Mouse (Mus musculus) 3134 (cell line): ENCODE results near the gene Spint4.

ENCODE experiments used
- DNase-seq: peaks from one replicate; pipeline ENCODE4 v3.0.0-alpha.2; 2011; ENCODE audit warnings: low spot score; ENCODE audit not compliant: insufficient read length; ENCODE audit errors: extremely low read depth

The Spint4 gene

DNA sequence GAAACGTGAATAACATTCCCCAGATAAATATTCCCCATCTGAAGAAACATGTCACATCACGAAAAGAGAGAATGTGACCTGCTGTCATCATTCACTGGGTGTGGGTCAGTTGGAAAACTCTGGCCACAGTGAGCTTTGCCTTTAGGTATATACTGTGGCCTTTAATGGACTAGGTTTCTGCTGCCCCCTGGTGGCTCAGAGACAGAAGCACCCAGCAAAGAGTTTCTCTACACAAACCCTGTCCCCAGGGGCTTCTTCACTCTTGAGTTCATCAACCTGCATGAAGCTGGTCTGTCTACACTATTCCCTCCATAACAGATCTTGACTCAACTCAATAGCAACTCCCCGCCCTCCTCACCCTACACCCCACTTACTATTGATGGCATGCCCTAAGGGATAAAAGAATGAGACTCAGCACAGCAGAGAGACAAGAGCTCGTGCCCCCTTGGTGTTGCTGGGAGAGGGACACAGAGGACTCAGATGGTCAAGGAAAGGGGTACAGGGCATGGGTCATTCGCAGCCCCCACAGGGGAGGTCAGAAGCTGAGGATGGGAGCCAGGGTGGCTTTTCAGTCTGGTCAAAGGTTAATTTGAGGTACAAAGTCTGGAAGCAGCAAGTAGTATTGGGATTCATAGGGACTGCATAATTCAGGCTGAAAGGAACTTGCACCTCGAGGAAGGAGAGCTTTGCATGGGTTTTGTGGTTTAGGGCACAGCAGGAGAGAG, 27.8 kb downstream of the Spint4 start:
- DNase-seq = no peak

GRCm38 (mm10) chr2:164731719-164732118, 33.4 kb downstream of the Spint4 start:
- DNase-seq = no peak

- no peak for DNase-seq
Measured at GRCm38 (mm10) chr2:164733259-164733658, 35.0 kb downstream of the Spint4 start.

DNA sequence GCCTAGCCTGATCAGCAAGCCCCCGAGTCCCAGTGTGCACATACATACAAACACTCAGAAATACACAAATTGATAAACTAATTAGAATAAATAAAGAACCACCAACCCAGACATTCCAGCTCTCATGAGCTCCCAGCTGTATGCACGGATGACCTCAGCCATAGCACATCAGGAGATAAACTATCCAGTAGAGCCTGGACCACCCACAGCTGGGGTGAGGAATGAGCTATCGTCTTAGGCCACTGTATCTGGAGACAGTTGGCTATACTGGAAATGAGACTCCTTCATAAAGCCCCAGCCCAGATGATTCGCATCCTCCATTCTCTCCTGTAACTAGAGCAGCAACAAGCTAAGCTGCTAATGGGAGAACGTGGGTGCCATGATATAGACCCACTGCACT, 36.5 kb downstream of the Spint4 start:
- no peak for DNase-seq

DNA sequence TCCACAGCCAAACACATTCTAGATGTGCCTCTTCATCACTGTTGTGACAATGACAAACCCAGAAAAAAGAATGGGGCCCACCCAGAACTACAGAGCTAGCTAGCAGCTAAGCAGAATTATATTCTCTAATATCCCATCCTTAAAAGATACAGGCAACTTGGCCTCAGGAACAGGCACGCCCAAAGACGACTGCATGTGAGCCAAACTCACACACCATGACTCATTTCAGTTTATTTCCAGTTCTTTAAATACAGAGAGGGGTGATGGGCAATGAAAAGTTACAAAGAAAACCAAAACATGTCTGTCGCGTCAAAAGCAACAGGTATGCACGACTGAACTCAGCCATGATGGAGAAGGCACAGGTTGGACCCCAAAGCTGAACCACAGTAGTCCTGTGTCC, 37.1 kb downstream of the Spint4 start:
- no peak for DNase-seq

- DNase-seq = no peak
Measured at GRCm38 (mm10) chr2:164737377-164738090, 39.2 kb downstream of the Spint4 start.

DNA sequence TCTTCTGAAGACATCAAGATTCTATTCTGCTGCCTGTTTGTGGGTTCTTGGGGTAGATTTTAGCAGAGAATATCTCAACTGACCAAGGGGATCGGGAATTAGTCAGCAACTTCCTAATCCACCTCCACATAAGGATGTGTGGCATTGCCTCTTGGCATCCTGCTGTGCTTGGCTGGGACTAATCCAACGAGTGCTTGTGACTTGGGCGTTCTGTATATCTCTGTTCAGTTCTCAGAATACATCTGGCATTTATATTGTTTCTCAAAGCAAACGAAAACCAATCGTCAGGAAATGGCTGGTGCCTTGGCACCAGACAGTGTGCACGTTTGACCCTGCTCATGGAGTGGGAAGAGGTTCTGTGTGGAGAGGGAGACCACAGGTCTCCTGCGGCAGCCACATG, 41.6 kb downstream of the Spint4 start:
- no peak for DNase-seq

DNA sequence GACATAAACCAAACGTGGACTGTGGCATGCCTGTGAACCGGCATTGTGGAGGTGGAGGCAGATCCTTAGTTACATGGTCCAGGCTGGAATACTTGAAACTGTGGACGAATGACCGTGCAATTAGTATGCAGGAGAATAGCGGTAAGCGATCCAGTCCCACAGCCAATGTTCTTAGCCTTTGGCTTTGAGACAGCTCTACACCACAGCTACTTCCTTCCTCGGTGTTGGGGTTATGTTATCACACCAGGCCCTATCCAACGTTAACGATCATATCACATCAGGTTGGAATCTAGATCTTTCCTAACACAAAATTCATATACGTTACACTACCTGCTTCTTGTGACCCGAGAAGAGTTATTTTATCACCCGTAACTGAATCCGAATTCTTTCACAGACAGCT, 46.7 kb downstream of the Spint4 start:
- DNase-seq = no peak

DNA sequence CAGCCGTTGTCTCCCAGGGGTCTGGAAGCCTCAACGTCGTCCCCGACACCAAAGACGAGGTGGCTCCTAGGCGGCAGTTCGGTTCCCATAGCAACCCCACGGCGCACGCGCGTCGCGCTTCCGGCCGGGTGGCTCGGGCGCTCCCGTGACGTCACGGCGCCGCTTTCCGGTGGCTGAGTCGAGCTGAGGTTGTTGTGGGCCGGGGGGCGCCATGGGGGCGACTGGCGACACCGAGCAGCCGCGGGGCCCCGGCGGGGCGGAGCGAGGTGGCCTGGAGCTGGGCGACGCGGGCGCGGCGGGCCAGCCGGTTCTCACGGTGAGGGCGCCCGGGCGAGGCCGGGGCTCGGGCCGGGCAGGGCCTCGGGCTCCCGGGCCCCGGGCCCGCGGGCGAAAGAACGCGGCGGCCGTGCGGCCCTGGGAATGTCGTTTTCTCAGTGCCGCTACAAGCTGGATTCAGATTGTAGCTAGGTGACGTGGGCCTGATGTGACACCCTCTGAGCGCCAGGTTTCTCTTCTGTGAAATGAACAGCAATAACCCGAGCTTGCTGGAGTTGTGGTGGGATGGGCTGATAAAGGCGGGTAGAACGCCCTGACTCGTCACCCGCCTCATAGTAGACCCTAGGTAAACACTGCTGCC, 47.7 kb downstream of the Spint4 start, which contains the start of the genes Wfdc3 and Dnttip1:
Wfdc3 (minus strand) TSS at position 89 of the 637 bp plus-strand sequence.
Dnttip1 (plus strand) TSS at position 141 of the 637 bp plus-strand sequence.
- DNase-seq = peak; percentile 90

DNA sequence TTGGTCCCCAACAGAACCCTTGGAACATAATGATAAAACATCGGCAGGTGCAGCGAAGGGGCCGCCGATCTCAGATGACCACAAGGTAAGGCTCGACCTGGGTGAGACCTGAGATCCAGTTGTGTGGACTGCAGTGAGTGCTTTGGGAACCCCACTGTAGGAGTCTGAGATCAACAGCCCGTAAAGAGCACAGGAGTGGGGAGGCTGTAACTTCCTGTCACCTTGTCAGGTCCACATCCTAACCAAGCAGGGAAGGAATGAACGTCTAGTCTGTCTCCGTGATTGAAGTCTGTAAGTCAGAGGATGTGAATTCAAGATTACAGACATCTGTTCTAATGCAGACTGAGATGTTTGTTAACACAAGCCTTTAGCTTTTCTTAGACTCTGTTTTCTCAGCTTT, 48.4 kb downstream of the Spint4 start:
- no peak for DNase-seq

DNA sequence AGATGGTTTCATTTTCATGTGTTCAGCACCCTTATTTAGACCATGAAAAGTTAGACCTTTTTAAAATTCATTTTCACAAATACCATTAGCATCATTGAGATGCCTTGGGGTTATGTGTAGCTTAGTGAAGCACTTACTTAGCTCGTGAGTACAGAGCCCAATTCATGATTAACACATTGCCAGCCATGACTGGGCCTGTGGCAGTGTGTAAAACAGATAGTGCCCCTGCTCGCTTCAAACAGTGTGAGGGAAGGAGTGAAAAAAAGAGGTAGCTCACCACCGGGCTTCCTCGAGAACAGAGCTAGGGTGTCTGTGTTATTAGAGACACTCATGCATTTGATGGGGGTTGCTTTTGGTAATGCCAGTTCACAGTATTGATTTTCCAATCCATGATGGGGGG, 49.9 kb downstream of the Spint4 start:
- no peak for DNase-seq

DNA sequence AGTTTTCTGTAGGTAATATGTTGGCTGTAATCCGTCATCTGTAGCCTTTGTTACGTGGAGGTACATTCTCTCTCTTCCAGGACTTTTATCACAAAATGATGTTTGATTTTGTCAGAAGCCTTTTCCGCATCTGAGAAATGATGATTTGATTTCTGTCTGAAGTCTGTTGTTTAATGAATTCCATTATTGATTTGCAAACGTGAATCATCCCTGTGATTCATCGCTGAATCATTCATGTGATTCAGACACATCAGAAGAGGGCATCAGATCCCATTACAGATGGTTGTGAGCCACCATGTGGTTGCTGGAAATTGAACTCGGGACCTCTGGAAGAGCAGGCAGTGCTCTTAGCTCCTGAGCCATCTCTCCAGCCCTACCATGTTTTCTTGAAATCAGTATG, 50.7 kb downstream of the Spint4 start:
- DNase-seq = peak; percentile 48
